Mouse (Mus musculus): ENCODE measurements around the gene Ctsh. TPM values are rescaled to one million over a fixed set of nuclear protein-coding genes. Genes with fewer than 3 reads are reported as not detected.
"Not testable (repeated sequence)": the region's sequence is repeated elsewhere in the genome, so short reads cannot be mapped to it uniquely, and the experiment has no call there.

The Ctsh gene
- polyA plus RNA-seq, 1 experiment, result 4.0 TPM

DNA sequence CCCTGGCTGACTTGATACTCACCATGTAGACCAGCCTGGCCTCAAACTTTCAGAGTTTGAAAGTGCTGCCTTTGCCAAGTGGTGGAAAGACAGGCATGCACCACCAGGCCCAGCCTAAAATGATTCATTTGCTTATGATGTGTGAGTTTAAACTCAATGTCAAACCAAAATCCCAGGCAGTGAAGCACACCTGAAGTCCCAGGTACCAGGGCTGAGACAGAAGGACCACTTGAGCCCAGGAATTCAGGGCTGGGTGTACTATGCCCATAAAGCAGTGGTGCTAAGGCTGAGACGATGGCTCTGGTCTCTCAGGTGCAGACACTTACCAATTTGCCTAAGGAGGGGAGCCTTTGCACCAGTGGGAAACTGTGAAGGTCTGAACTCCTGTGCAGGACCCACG, 18.8 kb upstream of the Ctsh start:
- Histone ChIP-seq H3K79me3 (ENCODE audit: low read depth) (no peaks in the 10 kb centered on the region), H3K36me3 (ENCODE audit: control insufficient read depth, insufficient read depth) (no peaks in the 10 kb centered on the region), H3K27me3 (ENCODE audit: control insufficient read depth, insufficient read depth, insufficient read length) (no peaks in the 10 kb centered on the region), H3ac (ENCODE audit: control insufficient read depth, insufficient read length, low read depth) (no peak overlapping the region), H3K4me3 (ENCODE audit: insufficient read depth, poor library complexity, severe bottlenecking) (no peak overlapping the region), H3K79me2 (ENCODE audit: control insufficient read depth, insufficient read depth) (no peaks in the 10 kb centered on the region)
- TF ChIP-seq CTCF (IDR thresholded peaks at IDR 0.05; ENCODE audit: control insufficient read depth, insufficient read depth, insufficient read length) (no peak), MAX (IDR thresholded peaks at IDR 0.05) (no peak), USF1 (IDR thresholded peaks at IDR 0.05; ENCODE audit: low read depth) (no peak), MYOG (IDR thresholded peaks at IDR 0.05; ENCODE audit: control insufficient read depth, extremely low read depth, insufficient read length) (no peak), MYOD1 (IDR thresholded peaks at IDR 0.05; ENCODE audit: control insufficient read depth, insufficient read length, low read depth) (no peak), CEBPB (IDR thresholded peaks at IDR 0.05; ENCODE audit: low read depth) (no peak), FOSL1 (IDR thresholded peaks at IDR 0.05; ENCODE audit: insufficient read depth, low read length, poor library complexity, severe bottlenecking) (no peak)

DNA sequence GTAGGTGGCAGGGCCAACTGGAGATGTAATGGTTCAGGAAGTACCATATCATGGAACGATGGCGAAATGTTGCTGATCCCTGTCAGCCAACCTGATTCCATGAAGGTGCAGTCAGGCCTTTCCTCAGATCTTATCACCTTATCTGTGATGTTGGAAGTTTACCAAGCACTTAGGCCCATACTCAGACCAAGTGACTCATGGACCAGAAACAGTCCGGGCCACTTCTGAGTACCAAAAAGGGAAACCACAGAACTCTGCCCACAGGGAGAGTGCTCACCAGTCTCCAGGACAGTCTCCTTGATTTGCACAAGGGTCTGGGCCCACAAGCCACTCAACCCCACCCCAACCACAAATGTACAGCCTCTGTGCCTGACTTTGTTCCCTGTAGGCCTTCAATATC, 18.2 kb upstream of the Ctsh start:
- Histone ChIP-seq H3K79me2 (ENCODE audit: control insufficient read depth, insufficient read depth) (no peaks in the 10 kb centered on the region), H3K4me3 (ENCODE audit: insufficient read depth, poor library complexity, severe bottlenecking) (no peak overlapping the region), H3K36me3 (ENCODE audit: control insufficient read depth, insufficient read depth) (no peaks in the 10 kb centered on the region), H3K79me3 (ENCODE audit: low read depth) (no peaks in the 10 kb centered on the region), H3ac (ENCODE audit: control insufficient read depth, insufficient read length, low read depth) (no peak overlapping the region), H3K27me3 (ENCODE audit: control insufficient read depth, insufficient read depth, insufficient read length) (no peaks in the 10 kb centered on the region)
- no peak for TF ChIP-seq USF1 (IDR thresholded peaks at IDR 0.05; ENCODE audit: low read depth)

DNA sequence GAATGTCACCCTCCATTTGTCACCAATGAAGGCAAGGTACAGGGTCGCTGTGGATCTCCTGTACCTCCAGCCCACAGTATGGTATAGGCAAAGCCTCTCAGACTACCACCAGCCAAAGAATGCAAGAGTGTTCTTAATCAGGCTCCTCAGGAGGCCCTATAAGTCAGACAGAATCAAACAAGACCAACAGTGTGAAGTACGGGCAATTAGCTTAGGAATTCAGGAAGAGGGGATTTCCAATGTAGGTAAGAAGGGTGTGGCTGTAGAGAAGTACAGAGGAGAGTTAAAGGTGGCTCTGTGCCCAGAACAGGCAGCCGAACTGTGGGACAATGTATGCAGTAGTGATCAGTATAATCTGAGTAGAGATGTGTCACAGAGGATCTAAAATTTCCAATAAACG, 17.6 kb upstream of the Ctsh start:
- Histone ChIP-seq H3K36me3 (ENCODE audit: control insufficient read depth, insufficient read depth) (no peaks in the 10 kb centered on the region), H3K79me2 (ENCODE audit: control insufficient read depth, insufficient read depth) (no peaks in the 10 kb centered on the region), H3K27me3 (ENCODE audit: control insufficient read depth, insufficient read depth, insufficient read length) (no peaks in the 10 kb centered on the region), H3K4me3 (ENCODE audit: insufficient read depth, poor library complexity, severe bottlenecking) (no peak overlapping the region), H3K79me3 (ENCODE audit: low read depth) (no peaks in the 10 kb centered on the region), H3ac (ENCODE audit: control insufficient read depth, insufficient read length, low read depth) (no peak overlapping the region)
- TF ChIP-seq CEBPB (IDR thresholded peaks at IDR 0.05; ENCODE audit: low read depth) (no peak), FOSL1 (IDR thresholded peaks at IDR 0.05; ENCODE audit: insufficient read depth, low read length, poor library complexity, severe bottlenecking) (no peak), MAX (IDR thresholded peaks at IDR 0.05) (no peak), MYOG (IDR thresholded peaks at IDR 0.05; ENCODE audit: control insufficient read depth, extremely low read depth, insufficient read length) (no peak), MYOD1 (IDR thresholded peaks at IDR 0.05; ENCODE audit: control insufficient read depth, insufficient read length, low read depth) (no peak), USF1 (IDR thresholded peaks at IDR 0.05; ENCODE audit: low read depth) (no peak)

DNA sequence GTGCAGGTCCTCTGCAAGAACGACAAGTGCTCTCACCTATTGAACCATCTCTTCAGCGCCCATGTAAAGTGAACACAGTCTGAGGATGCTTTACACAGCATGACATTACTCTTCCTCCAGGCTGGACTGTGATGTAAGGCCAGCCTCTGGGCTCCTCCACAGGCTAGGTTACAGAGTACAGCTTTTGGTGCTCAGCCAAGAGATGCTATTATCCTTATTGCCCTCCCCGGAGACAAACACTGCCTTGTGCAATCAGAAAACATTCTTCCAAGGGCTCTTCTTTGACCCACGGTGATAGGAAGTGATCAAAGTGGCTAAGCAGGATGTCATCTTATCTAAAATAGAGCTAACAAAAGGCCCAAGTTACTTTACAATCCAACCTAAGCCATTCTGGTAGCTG, 15.4 kb upstream of the Ctsh start:
- no peak overlapping the region for H3K4me3 ChIP-seq (ENCODE audit: insufficient read depth, poor library complexity, severe bottlenecking)
- no peak for TF ChIP-seq CTCF (IDR thresholded peaks at IDR 0.05; ENCODE audit: control insufficient read depth, insufficient read depth, insufficient read length)
- TF ChIP-seq MYOD1 (IDR thresholded peaks at IDR 0.05; ENCODE audit: control insufficient read depth, insufficient read length, low read depth), result no peak
- no peak for TF ChIP-seq USF1 (IDR thresholded peaks at IDR 0.05; ENCODE audit: low read depth)
- no peak for TF ChIP-seq CEBPB (IDR thresholded peaks at IDR 0.05; ENCODE audit: low read depth)
- TF ChIP-seq MYOG (IDR thresholded peaks at IDR 0.05; ENCODE audit: control insufficient read depth, extremely low read depth, insufficient read length), result no peak
- TF ChIP-seq MAX (IDR thresholded peaks at IDR 0.05), result no peak
- TF ChIP-seq FOSL1 (IDR thresholded peaks at IDR 0.05; ENCODE audit: insufficient read depth, low read length, poor library complexity, severe bottlenecking), result no peak
- no peaks in the 10 kb centered on the region for H3K79me2 ChIP-seq (ENCODE audit: control insufficient read depth, insufficient read depth)
- no peaks in the 10 kb centered on the region for H3K79me3 ChIP-seq (ENCODE audit: low read depth)
- H3K36me3 ChIP-seq (ENCODE audit: control insufficient read depth, insufficient read depth), result no peaks in the 10 kb centered on the region
- H3K27me3 ChIP-seq (ENCODE audit: control insufficient read depth, insufficient read depth, insufficient read length), result no peaks in the 10 kb centered on the region
- H3ac ChIP-seq (ENCODE audit: control insufficient read depth, insufficient read length, low read depth), result no peak overlapping the region

DNA sequence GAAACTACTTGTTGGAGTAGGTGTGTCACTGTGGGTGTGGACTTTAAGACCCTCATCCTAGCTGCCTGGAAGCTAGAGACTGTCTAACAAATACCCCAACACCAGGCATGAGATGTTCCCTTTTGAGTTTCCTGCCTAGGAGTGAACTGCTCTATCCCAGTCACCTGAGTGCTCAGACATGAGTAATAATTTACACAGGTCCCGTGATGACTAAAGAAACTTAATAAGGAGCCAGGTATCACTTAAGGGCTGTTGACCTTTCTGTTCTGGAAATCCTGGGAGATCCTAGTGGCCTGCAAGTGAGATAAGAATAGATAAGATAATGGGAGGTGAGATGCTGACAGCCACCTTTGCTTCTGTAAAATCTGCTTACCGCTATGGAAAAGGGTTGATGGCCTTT, 13.0 kb upstream of the Ctsh start:
- Histone ChIP-seq H3K79me2 (ENCODE audit: control insufficient read depth, insufficient read depth) (no peaks in the 10 kb centered on the region), H3K79me3 (ENCODE audit: low read depth) (no peaks in the 10 kb centered on the region), H3ac (ENCODE audit: control insufficient read depth, insufficient read length, low read depth) (no peak overlapping the region), H3K36me3 (ENCODE audit: control insufficient read depth, insufficient read depth) (no peaks in the 10 kb centered on the region), H3K27me3 (ENCODE audit: control insufficient read depth, insufficient read depth, insufficient read length) (no peaks in the 10 kb centered on the region), H3K4me3 (ENCODE audit: insufficient read depth, poor library complexity, severe bottlenecking) (no peak overlapping the region)
- TF ChIP-seq CEBPB (IDR thresholded peaks at IDR 0.05; ENCODE audit: low read depth) (no peak), MAX (IDR thresholded peaks at IDR 0.05) (no peak), USF1 (IDR thresholded peaks at IDR 0.05; ENCODE audit: low read depth) (no peak)

DNA sequence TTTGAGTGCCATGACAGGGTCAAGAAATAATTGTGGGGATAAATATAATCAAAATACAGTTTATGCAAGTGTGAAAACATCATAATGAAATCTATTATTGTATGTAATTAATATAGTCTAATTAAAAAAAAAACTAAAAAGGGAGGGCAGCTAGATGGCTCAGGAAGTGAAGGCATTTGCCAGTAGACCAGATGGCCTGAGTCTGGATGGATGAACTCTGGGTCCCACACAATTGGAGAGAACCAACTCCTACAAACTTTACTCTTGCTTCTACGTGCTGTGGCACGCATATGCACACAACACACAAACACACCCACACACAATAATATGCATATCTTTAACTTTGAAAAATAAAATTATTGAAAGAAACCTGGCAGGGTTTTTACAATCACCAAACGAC, 12.4 kb upstream of the Ctsh start:
- TF ChIP-seq FOSL1 (IDR thresholded peaks at IDR 0.05; ENCODE audit: insufficient read depth, low read length, poor library complexity, severe bottlenecking) (no peak), MYOD1 (IDR thresholded peaks at IDR 0.05; ENCODE audit: control insufficient read depth, insufficient read length, low read depth) (no peak), CEBPB (IDR thresholded peaks at IDR 0.05; ENCODE audit: low read depth) (no peak), USF1 (IDR thresholded peaks at IDR 0.05; ENCODE audit: low read depth) (no peak), MAX (IDR thresholded peaks at IDR 0.05) (no peak), CTCF (IDR thresholded peaks at IDR 0.05; ENCODE audit: control insufficient read depth, insufficient read depth, insufficient read length) (no peak), MYOG (IDR thresholded peaks at IDR 0.05; ENCODE audit: control insufficient read depth, extremely low read depth, insufficient read length) (no peak)
- Histone ChIP-seq H3K27me3 (ENCODE audit: control insufficient read depth, insufficient read depth, insufficient read length) (no peaks in the 10 kb centered on the region), H3K36me3 (ENCODE audit: control insufficient read depth, insufficient read depth) (no peaks in the 10 kb centered on the region), H3K79me3 (ENCODE audit: low read depth) (no peaks in the 10 kb centered on the region), H3K79me2 (ENCODE audit: control insufficient read depth, insufficient read depth) (no peaks in the 10 kb centered on the region), H3K4me3 (ENCODE audit: insufficient read depth, poor library complexity, severe bottlenecking) (no peak overlapping the region), H3ac (ENCODE audit: control insufficient read depth, insufficient read length, low read depth) (no peak overlapping the region)

DNA sequence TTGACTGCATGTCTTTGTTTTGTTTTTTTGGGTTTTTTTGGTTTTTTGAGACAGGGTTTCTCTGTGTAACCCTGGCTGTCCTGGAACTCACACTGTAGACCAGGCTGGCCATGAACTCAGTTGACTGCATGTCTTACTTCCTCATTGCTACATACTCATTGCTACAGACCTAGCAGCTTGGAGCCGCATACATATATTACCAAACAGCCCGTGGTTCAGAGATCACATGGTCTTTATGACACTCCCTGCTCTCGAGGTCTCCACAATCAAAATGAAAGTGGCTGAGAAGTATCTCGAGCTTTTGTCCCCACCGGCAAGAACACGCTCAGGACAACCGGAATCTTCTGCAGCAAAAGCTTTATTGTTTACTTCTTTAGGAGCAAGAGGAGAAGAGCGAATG, 11.0 kb upstream of the Ctsh start:
- not testable (repeated sequence) for H3K79me3 ChIP-seq (ENCODE audit: low read depth); H3K4me3 ChIP-seq (ENCODE audit: insufficient read depth, poor library complexity, severe bottlenecking); H3K27me3 ChIP-seq (ENCODE audit: control insufficient read depth, insufficient read depth, insufficient read length); H3K36me3 ChIP-seq (ENCODE audit: control insufficient read depth, insufficient read depth); H3K79me2 ChIP-seq (ENCODE audit: control insufficient read depth, insufficient read depth); H3ac ChIP-seq (ENCODE audit: control insufficient read depth, insufficient read length, low read depth)
